Mouse (Mus musculus): ENCODE results near the gene Tmem59l. TPM values are rescaled to one million over a fixed set of nuclear protein-coding genes. Genes with fewer than 3 reads are reported as not detected.

The Tmem59l gene
- polyA plus RNA-seq, 1 experiment, result 368 TPM

DNA sequence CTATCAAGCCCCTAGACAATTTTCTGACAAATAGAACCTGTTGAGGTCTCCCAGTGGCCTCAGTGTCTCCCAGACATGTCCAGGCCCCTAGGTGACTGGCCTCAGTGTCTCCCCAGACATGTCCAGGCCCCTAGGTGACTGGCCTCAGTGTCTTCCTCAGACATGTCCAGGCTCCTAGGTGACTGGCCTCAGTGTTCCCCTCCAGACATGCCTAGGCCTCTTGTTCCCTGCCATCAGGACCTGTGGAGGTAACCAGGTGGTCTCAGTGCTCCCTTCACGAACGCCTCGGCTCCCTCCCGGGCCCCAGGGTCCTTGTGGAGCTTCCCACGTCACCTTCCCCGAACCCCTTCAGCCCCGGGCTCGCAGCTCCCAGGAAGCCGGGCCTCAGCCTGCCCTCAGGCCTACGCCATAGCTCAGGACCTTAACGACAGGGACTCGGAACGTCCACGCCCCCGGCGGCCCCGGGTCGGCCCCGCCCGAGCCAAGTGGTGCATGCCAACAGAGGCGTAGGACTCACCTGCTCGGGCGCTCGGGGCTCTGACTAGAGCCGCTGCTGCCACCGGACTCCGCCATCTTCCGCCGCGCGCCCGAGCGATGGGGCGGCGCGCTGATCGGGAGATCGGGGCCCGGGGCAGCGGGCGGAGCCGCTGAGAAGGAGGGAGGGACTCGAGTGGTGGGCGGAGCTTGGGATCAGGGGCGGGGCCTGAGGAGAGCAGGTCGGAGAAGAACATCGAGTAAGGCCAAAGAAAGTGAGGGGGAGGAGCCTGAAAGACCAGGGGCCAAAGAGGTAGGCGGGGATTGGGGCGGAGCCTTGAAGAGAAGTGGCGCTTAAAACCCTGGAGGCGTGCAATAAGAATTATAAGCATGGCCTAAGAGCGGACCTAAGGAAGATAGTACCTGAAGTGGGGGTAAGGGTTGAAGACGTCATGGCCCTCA lies 10.6 kb downstream of the Tmem59l start, which contains the start of gene Klhl26:
Klhl26 (minus strand) TSS at position 636 of the 936 bp plus-strand sequence.
- TF ChIP-seq CTCF (IDR thresholded peaks at IDR 0.05; ENCODE audit: extremely low read depth, insufficient read depth, low read length), result no peak
- TF ChIP-seq POLR2A (IDR thresholded peaks at IDR 0.05; ENCODE audit: extremely low read depth, insufficient read depth, low read length), result no peak
- Histone ChIP-seq H3K27ac (ENCODE audit: insufficient read depth, low read length) (no peak within 1 kb of the TSS), H3K4me3 (ENCODE audit: insufficient read depth, low read length) (peak within 1 kb of the TSS; percentile 72), H3K4me1 (ENCODE audit: control insufficient read depth, insufficient read depth, low read length) (peaks cover 2% of the 10 kb centered on the region)

GRCm38 (mm10) chr8:70471856-70472255 lies 15.3 kb downstream of the Tmem59l start:
- H3K4me1 ChIP-seq (ENCODE audit: control insufficient read depth, insufficient read depth, low read length), result peaks cover 10% of the 10 kb centered on the region
- H3K4me3 ChIP-seq (ENCODE audit: insufficient read depth, low read length), result no peak overlapping the region
- no peak for TF ChIP-seq POLR2A (IDR thresholded peaks at IDR 0.05; ENCODE audit: extremely low read depth, insufficient read depth, low read length)
- TF ChIP-seq CTCF (IDR thresholded peaks at IDR 0.05; ENCODE audit: extremely low read depth, insufficient read depth, low read length), result no peak

DNA sequence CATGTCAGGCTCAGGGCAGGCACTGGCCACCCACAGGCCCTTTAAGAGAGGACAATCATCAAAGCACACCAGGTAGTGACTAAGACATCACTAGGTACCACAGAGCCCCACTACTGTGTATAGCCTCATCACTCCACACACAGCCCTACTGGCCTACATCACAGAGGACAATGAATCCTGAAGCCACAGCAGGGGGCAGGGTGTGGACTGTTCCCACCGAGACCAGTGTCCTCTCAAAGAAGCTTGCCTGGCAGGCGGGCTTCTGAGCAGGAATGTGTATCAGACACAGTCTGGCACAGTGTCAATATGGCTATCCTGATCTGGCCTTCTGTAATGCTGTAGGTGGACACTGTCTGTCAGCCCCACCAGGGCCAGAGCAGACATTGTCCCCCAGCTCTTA lies 17.2 kb downstream of the Tmem59l start:
- Histone ChIP-seq H3K4me3 (ENCODE audit: insufficient read depth, low read length) (no peak overlapping the region), H3K27ac (ENCODE audit: insufficient read depth, low read length) (no peak overlapping the region; the same call in 1 of the 2 replicates), H3K4me1 (ENCODE audit: control insufficient read depth, insufficient read depth, low read length) (peaks cover 10% of the 10 kb centered on the region)
- TF ChIP-seq CTCF (IDR thresholded peaks at IDR 0.05; ENCODE audit: extremely low read depth, insufficient read depth, low read length) (no peak), POLR2A (IDR thresholded peaks at IDR 0.05; ENCODE audit: extremely low read depth, insufficient read depth, low read length) (no peak)

More at GRCm38 (mm10) chr8:70471856-70472255, 15.3 kb downstream of the Tmem59l start:
- no peak overlapping the region for H3K27ac ChIP-seq (ENCODE audit: insufficient read depth, low read length)

DNA sequence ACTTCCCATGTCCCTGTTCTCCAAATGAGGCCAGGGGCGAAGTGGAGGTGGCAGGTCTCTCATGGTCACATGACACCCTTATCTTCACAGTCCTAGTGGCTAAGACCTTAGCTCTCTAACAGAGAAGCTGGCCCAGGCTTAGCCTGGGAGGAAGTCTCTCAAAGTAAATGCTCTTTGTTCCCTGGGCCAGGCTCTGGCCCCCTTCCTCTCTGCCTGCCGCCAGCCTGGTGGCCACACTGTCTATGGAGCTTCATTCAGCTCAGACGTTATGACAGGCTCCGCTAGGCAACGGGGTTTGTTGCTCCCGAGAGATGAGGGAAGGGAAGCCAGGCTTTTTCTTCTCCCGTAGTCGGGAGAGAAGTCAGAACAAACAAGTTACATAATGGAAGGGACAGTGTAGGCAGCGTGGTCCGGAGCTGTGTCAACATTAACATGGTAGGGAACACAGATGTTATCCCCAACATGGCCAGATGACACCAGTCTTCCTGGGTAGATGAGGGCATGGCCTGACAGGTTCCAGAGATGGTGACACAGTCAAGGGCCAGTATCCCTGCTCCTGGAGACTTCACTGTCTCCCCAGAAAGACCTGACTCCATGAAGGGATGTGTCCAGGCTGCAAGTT lies 17.8 kb downstream of the Tmem59l start:
- Histone ChIP-seq H3K4me3 (ENCODE audit: insufficient read depth, low read length) (no peak overlapping the region), H3K4me1 (ENCODE audit: control insufficient read depth, insufficient read depth, low read length) (peaks cover 10% of the 10 kb centered on the region), H3K27ac (ENCODE audit: insufficient read depth, low read length) (peak overlapping the region; percentile 16; the same call in 1 of the 2 replicates)
- no peak for TF ChIP-seq POLR2A (IDR thresholded peaks at IDR 0.05; ENCODE audit: extremely low read depth, insufficient read depth, low read length)
- TF ChIP-seq CTCF (IDR thresholded peaks at IDR 0.05; ENCODE audit: extremely low read depth, insufficient read depth, low read length), result no peak

GRCm38 (mm10) chr8:70468733-70469132 lies 18.4 kb downstream of the Tmem59l start:
- TF ChIP-seq CTCF (IDR thresholded peaks at IDR 0.05; ENCODE audit: extremely low read depth, insufficient read depth, low read length) (no peak), POLR2A (IDR thresholded peaks at IDR 0.05; ENCODE audit: extremely low read depth, insufficient read depth, low read length) (no peak)
- no peak overlapping the region for H3K27ac ChIP-seq (ENCODE audit: insufficient read depth, low read length)

DNA sequence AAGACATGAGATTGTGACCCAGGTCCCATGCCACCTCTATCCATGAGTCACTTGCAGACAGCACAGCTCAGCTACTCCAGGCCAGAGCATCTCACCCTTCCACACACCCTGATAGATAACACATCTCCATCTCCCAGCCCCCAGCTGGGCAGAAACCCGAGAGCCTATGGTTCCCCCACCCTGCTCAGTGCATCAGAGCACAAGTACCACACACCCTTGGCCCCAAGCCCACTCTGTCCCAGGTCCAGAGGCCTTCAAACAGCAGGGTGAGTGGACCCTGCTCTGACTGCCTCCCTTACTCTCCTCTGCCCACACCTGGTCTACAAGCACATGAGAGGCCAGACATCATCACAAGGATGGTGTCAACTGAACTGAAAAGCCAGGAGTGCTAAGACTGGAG lies 19.3 kb downstream of the Tmem59l start:
- H3K27ac ChIP-seq (ENCODE audit: insufficient read depth, low read length), result no peak overlapping the region
- peaks cover 21% of the 10 kb centered on the region for H3K4me1 ChIP-seq (ENCODE audit: control insufficient read depth, insufficient read depth, low read length)
- TF ChIP-seq CTCF (IDR thresholded peaks at IDR 0.05; ENCODE audit: extremely low read depth, insufficient read depth, low read length) (no peak), POLR2A (IDR thresholded peaks at IDR 0.05; ENCODE audit: extremely low read depth, insufficient read depth, low read length) (no peak)
- no peak overlapping the region for H3K4me3 ChIP-seq (ENCODE audit: insufficient read depth, low read length)

More at GRCm38 (mm10) chr8:70468733-70469132, 18.4 kb downstream of the Tmem59l start:
- H3K4me1 ChIP-seq (ENCODE audit: control insufficient read depth, insufficient read depth, low read length), result peaks cover 16% of the 10 kb centered on the region
- no peak overlapping the region for H3K4me3 ChIP-seq (ENCODE audit: insufficient read depth, low read length)

GRCm38 (mm10) chr8:70467229-70467725 lies 19.9 kb downstream of the Tmem59l start:
- no peak for TF ChIP-seq POLR2A (IDR thresholded peaks at IDR 0.05; ENCODE audit: extremely low read depth, insufficient read depth, low read length)
- no peak for TF ChIP-seq CTCF (IDR thresholded peaks at IDR 0.05; ENCODE audit: extremely low read depth, insufficient read depth, low read length)
- Histone ChIP-seq H3K27ac (ENCODE audit: insufficient read depth, low read length) (no peak overlapping the region), H3K4me1 (ENCODE audit: control insufficient read depth, insufficient read depth, low read length) (peaks cover 24% of the 10 kb centered on the region), H3K4me3 (ENCODE audit: insufficient read depth, low read length) (no peak overlapping the region)

- Histone ChIP-seq H3K27ac (ENCODE audit: insufficient read depth, low read length) (no peak overlapping the region), H3K4me3 (ENCODE audit: insufficient read depth, low read length) (no peak overlapping the region), H3K4me1 (ENCODE audit: control insufficient read depth, insufficient read depth, low read length) (peaks cover 26% of the 10 kb centered on the region)
- TF ChIP-seq CTCF (IDR thresholded peaks at IDR 0.05; ENCODE audit: extremely low read depth, insufficient read depth, low read length) (no peak), POLR2A (IDR thresholded peaks at IDR 0.05; ENCODE audit: extremely low read depth, insufficient read depth, low read length) (no peak)
These were observed 20.4 kb downstream of the Tmem59l start for GRCm38 (mm10) chr8:70466771-70467170.

- TF ChIP-seq POLR2A (IDR thresholded peaks at IDR 0.05; ENCODE audit: extremely low read depth, insufficient read depth, low read length), result no peak
- no peak for TF ChIP-seq CTCF (IDR thresholded peaks at IDR 0.05; ENCODE audit: extremely low read depth, insufficient read depth, low read length)
- Histone ChIP-seq H3K27ac (ENCODE audit: insufficient read depth, low read length) (no peak overlapping the region), H3K4me1 (ENCODE audit: control insufficient read depth, insufficient read depth, low read length) (peaks cover 26% of the 10 kb centered on the region), H3K4me3 (ENCODE audit: insufficient read depth, low read length) (no peak overlapping the region)
These were observed 20.9 kb downstream of the Tmem59l start for GRCm38 (mm10) chr8:70466305-70466704.

Data from cortical plate, adult 2 months (tissue).